Mouse (Mus musculus): Measurements from ENCODE around the gene Eif2d.

GRCm38 (mm10) chr1:131199976-131200375 is 47.0 kb downstream of the Eif2d start:
- TF ChIP-seq POLR2A (IDR thresholded peaks at IDR 0.05; ENCODE audit: low read depth, low read length) (no peak; the same call in 1 of the 2 replicates), CTCF (IDR thresholded peaks at IDR 0.05; ENCODE audit: extremely low read depth, insufficient read length, insufficient replicate concordance, low read depth, low read length) (peak; percentile 39; the same call in 1 of the 2 replicates)

Data from small intestine, adult 2 months (tissue).